In genomic region chr15:59721018-59721417, GRCm38 (mm10) we compare ENCODE assay signal across 22 mouse cellular contexts.
DNase-seq lines count a peak whose midpoint lies in the region; ATAC-seq and TF ChIP-seq lines count a peak whose summit lies in the region.
"Had no signal": no experiment of that assay in that cellular context is flagged by ENCODE, and none has a peak within 500 bp of the region (broad histone marks: within the 10 kb centered on the region; RNA-seq: fewer than 3 reads in every experiment).

No protein-coding gene starts in this region.

- no peak for TF ChIP-seq POLR2A in MEL (IDR thresholded peaks at IDR 0.05; ENCODE audit: control insufficient read depth in 1 of 2, insufficient read depth in 1 of 2, low read depth in 1 of 2, low read length in 2 of 2, poor library complexity in 1 of 2)

- ATAC-seq in liver, postnatal 0 days = peak; percentile 16; the same call in 1 of the 2 replicates
- no peak for ATAC-seq in liver, embryonic 11.5 days (replicated peaks; ENCODE audit: low FRiP score)
- peak; percentile 53 for ATAC-seq in granulocyte monocyte progenitor cell, adult 5-6 weeks (replicated peaks; ENCODE audit: poor library complexity, severe bottlenecking)
- ATAC-seq in neutrophil, adult 5-6 weeks (ENCODE audit: extremely low read depth, insufficient number of reproducible peaks, low FRiP score, poor library complexity, severe bottlenecking) = peak; percentile 74
- ATAC-seq: inflammation-experienced regulatory T-cells, adult 6 months; midbrain, embryonic 16.5 days had no signal

- H3K4me1 ChIP-seq in liver, postnatal 0 days (ENCODE audit: insufficient read depth) = peaks cover 15% of the 10 kb centered on the region
- H3K4me1 ChIP-seq in liver, embryonic 11.5 days (replicated peaks; ENCODE audit: control insufficient read depth, insufficient read depth, low read length) = no peaks in the 10 kb centered on the region
- H3K4me1 ChIP-seq in MEL (ENCODE audit: control insufficient read depth in 1 of 2, insufficient read depth in 2 of 2, low read length in 2 of 2) = no peaks in the 10 kb centered on the region
- H3K4me1 ChIP-seq: forebrain, embryonic 12.5 days; hindbrain, embryonic 13.5 days had no signal

- no peak for TF ChIP-seq CTCF in liver, postnatal 0 days (IDR thresholded peaks at IDR 0.05; ENCODE audit: low read depth)
- TF ChIP-seq CTCF in MEL (IDR thresholded peaks at IDR 0.05 in 2 of 3, conservative IDR thresholded peaks at IDR 0.05 in 1 of 3; ENCODE audit: control insufficient read depth in 1 of 3, insufficient read depth in 1 of 3, low read depth in 2 of 3, low read length in 3 of 3, poor library complexity in 1 of 3, severe bottlenecking in 1 of 3) = no peak

- no peak overlapping the region for H3K9ac ChIP-seq in liver, postnatal 0 days (replicated peaks)
- H3K9ac ChIP-seq in liver, embryonic 11.5 days (ENCODE audit: low read depth, low read length) = no peak overlapping the region
- no peak overlapping the region for H3K9ac ChIP-seq in MEL (ENCODE audit: control insufficient read depth, low read depth, low read length, poor library complexity, severe bottlenecking)
- H3K9ac ChIP-seq: forebrain, embryonic 12.5 days; hindbrain, embryonic 13.5 days had no signal

- no peaks in the 10 kb centered on the region for H3K79me2 ChIP-seq in MEL (ENCODE audit: control insufficient read depth, insufficient read depth, low read length, poor library complexity)

- H3K4me2 ChIP-seq in liver, postnatal 0 days (ENCODE audit: low read depth, low read length) = no peak overlapping the region
- H3K4me2 ChIP-seq in liver, embryonic 11.5 days = no peak overlapping the region
- H3K4me2 ChIP-seq: forebrain, embryonic 12.5 days; hindbrain, embryonic 13.5 days had no signal

- TF ChIP-seq EP300 in liver, postnatal 0 days (IDR thresholded peaks at IDR 0.05; ENCODE audit: low read depth) = no peak
- no peak for TF ChIP-seq EP300 in MEL (IDR thresholded peaks at IDR 0.05; ENCODE audit: low read depth in 1 of 2, low read length in 2 of 2)

- no peak for TF ChIP-seq RAD21 in MEL (IDR thresholded peaks at IDR 0.05; ENCODE audit: low read depth, low read length)

- WGBS in liver, postnatal 0 days (ENCODE audit: insufficient replicate concordance) = 44% methylated on average over 6 of the region's 6 CpGs
- 52% methylated on average over 6 of the region's 6 CpGs for WGBS in liver, embryonic 11.5 days

- peak overlapping the region; percentile 69 for H3K27ac ChIP-seq in liver, postnatal 0 days (ENCODE audit: low read depth)
- no peak overlapping the region for H3K27ac ChIP-seq in liver, embryonic 11.5 days (ENCODE audit: low read depth, low read length)
- H3K27ac ChIP-seq in MEL (ENCODE audit: control insufficient read depth, low read depth, low read length) = no peak overlapping the region
- H3K27ac ChIP-seq: forebrain, embryonic 12.5 days; hindbrain, embryonic 13.5 days; left cerebral cortex, adult 2 months had no signal

- H3K27me3 ChIP-seq in liver, postnatal 0 days (ENCODE audit: insufficient read depth, low read length) = no peaks in the 10 kb centered on the region
- no peaks in the 10 kb centered on the region for H3K27me3 ChIP-seq in liver, embryonic 11.5 days (replicated peaks; ENCODE audit: control insufficient read depth, insufficient read depth, low read length)
- no peaks in the 10 kb centered on the region for H3K27me3 ChIP-seq in MEL (ENCODE audit: control insufficient read depth in 1 of 2, insufficient read depth in 2 of 2, low read length in 2 of 2)
- H3K27me3 ChIP-seq: forebrain, embryonic 12.5 days; hindbrain, embryonic 13.5 days had no signal

- no peaks in the 10 kb centered on the region for H3K36me3 ChIP-seq in liver, postnatal 0 days (replicated peaks; ENCODE audit: insufficient read depth, low read length)
- no peaks in the 10 kb centered on the region for H3K36me3 ChIP-seq in liver, embryonic 11.5 days (ENCODE audit: control insufficient read depth, insufficient read depth, low read length)
- no peaks in the 10 kb centered on the region for H3K36me3 ChIP-seq in MEL (ENCODE audit: control insufficient read depth in 1 of 2, insufficient read depth in 2 of 2, low read length in 2 of 2)
- H3K36me3 ChIP-seq: forebrain, embryonic 12.5 days; hindbrain, embryonic 13.5 days had no signal

- peak; percentile 29 for DNase-seq in liver, postnatal 0 days
- no peak for DNase-seq in liver, embryonic 11.5 days (ENCODE audit: low spot score)
- DNase-seq in MEL (ENCODE audit: low read depth, low spot score) = peak; percentile 14
- no peak for DNase-seq in adipocyte (ENCODE audit: low spot score)
- DNase-seq in embryo, embryonic 9.5 days (ENCODE audit: extremely low spot score) = no peak
- DNase-seq: adrenal gland, postnatal 10 days; cerebellum, adult 18-20 months; cerebellum, postnatal 36 days; gastrocnemius, postnatal 36 days; heart, postnatal 10 days; kidney, adult 9 months; kidney, postnatal 25 days; left cerebral cortex, postnatal 4 days; lung, postnatal 10 days; right cerebral cortex, adult 18-20 months had no signal

- no peak overlapping the region for H3K4me3 ChIP-seq in liver, postnatal 0 days (ENCODE audit: low read depth, low read length)
- no peak overlapping the region for H3K4me3 ChIP-seq in liver, embryonic 11.5 days (ENCODE audit: low read depth, low read length)
- H3K4me3 ChIP-seq in MEL (ENCODE audit: control insufficient read depth in 1 of 2, insufficient read depth in 1 of 2, low read depth in 2 of 2, low read length in 2 of 2) = no peak overlapping the region
- H3K4me3 ChIP-seq: forebrain, embryonic 12.5 days; hindbrain, embryonic 13.5 days; left cerebral cortex, adult 2 months had no signal

- no peaks in the 10 kb centered on the region for H3K9me3 ChIP-seq in liver, postnatal 0 days (ENCODE audit: low read length)
- H3K9me3 ChIP-seq in liver, embryonic 11.5 days (ENCODE audit: control insufficient read depth, low read length) = no peaks in the 10 kb centered on the region
- no peaks in the 10 kb centered on the region for H3K9me3 ChIP-seq in MEL (replicated peaks; ENCODE audit: insufficient read depth, low read length)
- H3K9me3 ChIP-seq: forebrain, embryonic 12.5 days; hindbrain, embryonic 13.5 days had no signal

TF ChIP-seq in MEL, 35 proteins besides CTCF, POLR2A, EP300 and RAD21:
- TF ChIP-seq MEF2A (IDR thresholded peaks at IDR 0.05; ENCODE audit: extremely low read depth, insufficient replicate concordance, low read depth, low read length, poor library complexity, severe bottlenecking) (no peak), CHD2 (IDR thresholded peaks at IDR 0.05; ENCODE audit: low read length) (no peak), MAX (IDR thresholded peaks at IDR 0.05; ENCODE audit: low read length) (no peak), MXI1 (IDR thresholded peaks at IDR 0.05; ENCODE audit: low read depth, low read length) (no peak), TAL1 (IDR thresholded peaks at IDR 0.05; ENCODE audit: low read length) (no peak), MYC (IDR thresholded peaks at IDR 0.05; ENCODE audit: low read depth, low read length) (no peak), UBTF (IDR thresholded peaks at IDR 0.05; ENCODE audit: borderline replicate concordance, insufficient read depth, low read depth, low read length) (no peak), TCF12 (IDR thresholded peaks at IDR 0.05; ENCODE audit: low read depth, low read length) (no peak), NELFE (IDR thresholded peaks at IDR 0.05; ENCODE audit: low read depth, low read length) (no peak), MYB (IDR thresholded peaks at IDR 0.05; ENCODE audit: low read depth, low read length) (no peak), MAFK (IDR thresholded peaks at IDR 0.05; ENCODE audit: borderline replicate concordance, low read depth, low read length) (no peak), NRF1 (IDR thresholded peaks at IDR 0.05; ENCODE audit: insufficient read depth, low read depth, low read length, poor library complexity, severe bottlenecking) (no peak)

Comparison
In these comparisons a context has a peak if more than half of its experiments do, and no peak if none do; other contexts are left out.
1. DNase-seq: peak in liver, postnatal 0 days (single experiment) and MEL (single experiment); none in liver, embryonic 11.5 days (single experiment), adipocyte (single experiment) and embryo, embryonic 9.5 days (single experiment).